Mouse (Mus musculus) MEL (cell line): ENCODE measurements around the gene Cacna1b. TPM values are rescaled to one million over a fixed set of nuclear protein-coding genes. Genes with fewer than 3 reads are reported as not detected.

Experiments
- DNase-seq: peaks from one replicate; pipeline ENCODE4 v3.0.0; 2011; ENCODE audit warnings: low read depth, low spot score
- H3K27ac ChIP-seq: 2 replicates; pipeline ENCODE4 v1.5.1; 2012; ENCODE audit warnings: low read depth, mild to moderate bottlenecking, control low read depth, low read length, moderate library complexity; ENCODE audit not compliant: control insufficient read depth
- H3K27me3 ChIP-seq, 2 experiments: fragments of 150-350 bp in 1 of 2; sonication (generic) in 1 of 2; 2 replicates each; pipeline ENCODE4 v1.6.1; 2012; ENCODE audit warnings: low read length in 2 of 2, mild to moderate bottlenecking in 2 of 2, improper control_type of control experiment in 1 of 2, moderate library complexity in 1 of 2; ENCODE audit not compliant: insufficient read depth in 2 of 2, control insufficient read depth in 1 of 2
- H3K36me3 ChIP-seq, 2 experiments: 2 replicates each; pipeline ENCODE4 v1.6.1; 2012 to 2014; ENCODE audit warnings: low read length in 2 of 2, improper control_type of control experiment in 1 of 2, inconsistent platforms in 1 of 2, mild to moderate bottlenecking in 1 of 2; ENCODE audit not compliant: insufficient read depth in 2 of 2, control insufficient read depth in 1 of 2
- H3K4me1 ChIP-seq, 2 experiments: fragments of 150-350 bp in 1 of 2; sonication (generic) in 1 of 2; 2 replicates each; pipeline ENCODE4 v1.6.1; 2012; ENCODE audit warnings: low read length in 2 of 2, improper control_type of control experiment in 1 of 2, mild to moderate bottlenecking in 1 of 2; ENCODE audit not compliant: insufficient read depth in 2 of 2, control insufficient read depth in 1 of 2
- H3K4me3 ChIP-seq, 2 experiments: fragments of 150-350 bp in 1 of 2; sonication (generic) in 1 of 2; 2 replicates each; pipeline ENCODE4 v1.5.1; 2012; ENCODE audit warnings: low read depth in 2 of 2, low read length in 2 of 2, mild to moderate bottlenecking in 2 of 2, moderate library complexity in 2 of 2, control low read depth in 1 of 2, improper control_type of control experiment in 1 of 2; ENCODE audit not compliant: control insufficient read depth in 1 of 2, insufficient read depth in 1 of 2
- H3K79me2 ChIP-seq: 2 replicates; pipeline ENCODE4 v1.6.1; 2012; ENCODE audit warnings: mild to moderate bottlenecking, low read length, moderate library complexity; ENCODE audit not compliant: control insufficient read depth, poor library complexity, insufficient read depth
- H3K9ac ChIP-seq: 2 replicates; pipeline ENCODE4 v1.6.1; 2012; ENCODE audit warnings: low read depth, mild to moderate bottlenecking, control low read depth, low read length, moderate library complexity; ENCODE audit not compliant: control insufficient read depth, poor library complexity, severe bottlenecking
- H3K9me3 ChIP-seq: fragments of 150-350 bp; sonication (generic); replicated peaks from 2 replicates; pipeline ENCODE4 v1.6.1; 2012; ENCODE audit warnings: mild to moderate bottlenecking, low read length, improper control_type of control experiment, moderate library complexity; ENCODE audit not compliant: insufficient read depth
- E2F4 ChIP-seq: IDR thresholded peaks from 2 replicates; pipeline ENCODE4 v1.6.1; 2011; ENCODE audit warnings: low read depth, low read length, improper control_type of control experiment, borderline replicate concordance
- ELF1 ChIP-seq: IDR thresholded peaks from 2 replicates; pipeline ENCODE4 v1.6.1; 2014; ENCODE audit warnings: low read depth, mild to moderate bottlenecking, inconsistent platforms, low read length, improper control_type of control experiment, moderate library complexity
- EP300 ChIP-seq, 2 experiments: IDR thresholded peaks; 2 replicates each; pipeline ENCODE4 v1.6.1; 2011; ENCODE audit warnings: improper control_type of control experiment in 2 of 2, low read length in 2 of 2, low read depth in 1 of 2, mild to moderate bottlenecking in 1 of 2
- GABPA ChIP-seq: IDR thresholded peaks from 2 replicates; pipeline ENCODE4 v1.6.1; 2012; ENCODE audit warnings: low read depth, mild to moderate bottlenecking, inconsistent platforms, low read length, improper control_type of control experiment, moderate library complexity
- HCFC1 ChIP-seq: IDR thresholded peaks from 2 replicates; pipeline ENCODE4 v1.6.1; 2012; ENCODE audit warnings: low read depth, mild to moderate bottlenecking, inconsistent platforms, low read length, improper control_type of control experiment, moderate library complexity
- JUND ChIP-seq: IDR thresholded peaks from 2 replicates; pipeline ENCODE4 v1.6.1; 2011; ENCODE audit warnings: low read depth, mild to moderate bottlenecking, improper control_type of control experiment, low read length
- MAFK ChIP-seq: IDR thresholded peaks from 2 replicates; pipeline ENCODE4 v1.6.1; 2011; ENCODE audit warnings: low read depth, mild to moderate bottlenecking, low read length, improper control_type of control experiment, borderline replicate concordance
- MAZ ChIP-seq: IDR thresholded peaks from 2 replicates; pipeline ENCODE4 v1.6.1; 2012; ENCODE audit warnings: low read depth, mild to moderate bottlenecking, inconsistent platforms, low read length, improper control_type of control experiment
- MXI1 ChIP-seq: IDR thresholded peaks from 2 replicates; pipeline ENCODE4 v1.6.1; 2011; ENCODE audit warnings: mild to moderate bottlenecking, low read depth, low read length, improper control_type of control experiment
- MYC ChIP-seq: IDR thresholded peaks from 2 replicates; pipeline ENCODE4 v1.6.1; 2011; ENCODE audit warnings: low read depth, mild to moderate bottlenecking, low read length, improper control_type of control experiment, moderate library complexity
- NELFE ChIP-seq: IDR thresholded peaks from 2 replicates; pipeline ENCODE4 v1.6.1; 2011; ENCODE audit warnings: low read depth, low read length, improper control_type of control experiment
- NRF1 ChIP-seq: IDR thresholded peaks from 2 replicates; pipeline ENCODE4 v1.6.1; 2014; ENCODE audit warnings: low read depth, mild to moderate bottlenecking, inconsistent platforms, low read length, improper control_type of control experiment, moderate library complexity; ENCODE audit not compliant: poor library complexity, insufficient read depth, severe bottlenecking
- POLR2AphosphoS2 ChIP-seq: IDR thresholded peaks from 2 replicates; pipeline ENCODE4 v1.6.1; 2011; ENCODE audit warnings: low read length, improper control_type of control experiment
- RAD21 ChIP-seq: IDR thresholded peaks from 2 replicates; pipeline ENCODE4 v1.6.1; 2011; ENCODE audit warnings: mild to moderate bottlenecking, low read depth, low read length, improper control_type of control experiment
- RCOR1 ChIP-seq: IDR thresholded peaks from 2 replicates; pipeline ENCODE4 v1.6.1; 2012; ENCODE audit warnings: low read depth, mild to moderate bottlenecking, inconsistent platforms, low read length, improper control_type of control experiment
- SIN3A ChIP-seq: IDR thresholded peaks from 2 replicates; pipeline ENCODE4 v1.6.1; 2012; ENCODE audit warnings: low read length, improper control_type of control experiment, inconsistent platforms
- TAL1 ChIP-seq: IDR thresholded peaks from 2 replicates; pipeline ENCODE4 v1.6.1; 2012; ENCODE audit warnings: mild to moderate bottlenecking, inconsistent platforms, low read length, moderate library complexity, mixed read lengths
- TBP ChIP-seq: IDR thresholded peaks from 2 replicates; pipeline ENCODE4 v1.8.0; 2011; ENCODE audit warnings: low read depth, low read length, improper control_type of control experiment
- TCF12 ChIP-seq: IDR thresholded peaks from 2 replicates; pipeline ENCODE4 v1.6.1; 2014; ENCODE audit warnings: low read depth, mild to moderate bottlenecking, inconsistent platforms, low read length, improper control_type of control experiment, moderate library complexity
- USF1 ChIP-seq: IDR thresholded peaks from 2 replicates; pipeline ENCODE4 v1.6.1; 2014; ENCODE audit warnings: low read depth, mild to moderate bottlenecking, inconsistent platforms, low read length, improper control_type of control experiment, moderate library complexity
- USF2 ChIP-seq, 2 experiments: IDR thresholded peaks; 2 replicates each; pipeline ENCODE4 v1.6.1; 2011 to 2012; ENCODE audit warnings: improper control_type of control experiment in 2 of 2, low read length in 2 of 2, borderline replicate concordance in 1 of 2, inconsistent platforms in 1 of 2, low read depth in 1 of 2, mild to moderate bottlenecking in 1 of 2; ENCODE audit not compliant: insufficient read depth in 1 of 2
- ZKSCAN1 ChIP-seq: IDR thresholded peaks from 2 replicates; pipeline ENCODE4 v1.6.1; 2012; ENCODE audit warnings: low read depth, mild to moderate bottlenecking, inconsistent platforms, low read length, improper control_type of control experiment, moderate library complexity
- ZMIZ1 ChIP-seq: IDR thresholded peaks from 2 replicates; pipeline ENCODE4 v1.6.1; 2012; ENCODE audit warnings: low read depth, mild to moderate bottlenecking, inconsistent platforms, low read length, improper control_type of control experiment, moderate library complexity
- polyA plus RNA-seq, 2 experiments: library from polyadenylated mRNA; stranded (reverse) in 1 of 2; unstranded in 1 of 2; fragments of >175 nt in 1 of 2; fragments of >200 nt in 1 of 2; gene quantifications; 2 replicates each; pipeline versions ENCODE4 v1.2.1 to v1.2.4; 2012; ENCODE audit warnings: low replicate concordance in 2 of 2, low read depth in 1 of 2; ENCODE audit not compliant: insufficient read length in 2 of 2, insufficient read depth in 1 of 2, missing spikeins in 1 of 2
- total RNA-seq: library from RNA; depleted of rRNA; stranded (reverse); fragments of 300-350 nt; gene quantifications from 2 replicates; pipeline ENCODE4 v1.2.3, GENCODE M21; 2012

Cacna1b gene
- total and polyA plus RNA-seq, 3 experiments = not detected

DNA sequence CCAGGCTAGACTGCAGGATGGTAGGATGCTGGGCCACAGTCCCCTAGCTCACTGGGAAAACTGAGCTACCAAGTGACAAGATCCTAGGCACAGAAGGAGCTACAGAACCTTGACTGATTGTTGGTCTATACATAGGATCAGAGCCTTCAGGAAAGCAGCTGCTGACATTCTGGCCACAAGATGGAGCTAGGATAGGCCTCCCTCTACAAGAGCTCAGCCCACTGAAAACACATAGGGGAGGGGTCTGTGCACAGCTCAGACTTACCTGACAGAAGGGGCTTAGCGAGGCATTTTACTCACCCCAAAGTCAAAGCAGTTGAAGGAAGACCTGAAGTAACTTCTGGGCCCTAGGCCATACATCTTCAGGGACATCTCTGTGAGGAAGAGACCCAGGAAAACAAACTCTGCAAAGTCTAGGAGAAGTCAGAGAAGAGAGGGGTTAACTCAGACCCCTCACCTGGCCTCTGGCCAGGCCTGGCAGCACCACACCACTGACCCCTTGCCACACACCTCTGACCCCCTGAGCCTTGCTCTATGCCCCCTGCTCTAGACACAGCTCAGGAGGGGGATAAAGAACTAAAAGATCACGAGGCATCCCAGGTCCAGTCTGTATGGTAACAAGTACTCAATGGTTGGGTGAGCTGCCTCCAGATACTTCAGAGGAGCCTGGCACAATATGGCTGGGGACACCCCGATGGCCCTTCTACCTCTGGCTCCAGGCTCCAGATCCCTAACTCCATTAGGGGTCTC, 60.6 kb downstream of the Cacna1b start:
- Histone ChIP-seq H3K36me3 (no peaks in the 10 kb centered on the region), H3K9ac (no peak overlapping the region), H3K9me3 (no peaks in the 10 kb centered on the region), H3K27me3 (no peaks in the 10 kb centered on the region), H3K4me3 (no peak overlapping the region), H3K4me1 (no peaks in the 10 kb centered on the region), H3K27ac (no peak overlapping the region), H3K79me2 (no peaks in the 10 kb centered on the region)
- DNase-seq = no peak
- TF ChIP-seq USF2 (IDR thresholded peaks at IDR 0.05; ENCODE audit: borderline replicate concordance in 1 of 2, insufficient read depth in 1 of 2, low read depth in 1 of 2, low read length in 2 of 2) (no peak), HCFC1 (no peak), NELFE (no peak), NRF1 (no peak), EP300 (IDR thresholded peaks at IDR 0.05; ENCODE audit: low read depth in 1 of 2, low read length in 2 of 2) (no peak), TAL1 (no peak), TBP (no peak), RCOR1 (no peak)

DNA sequence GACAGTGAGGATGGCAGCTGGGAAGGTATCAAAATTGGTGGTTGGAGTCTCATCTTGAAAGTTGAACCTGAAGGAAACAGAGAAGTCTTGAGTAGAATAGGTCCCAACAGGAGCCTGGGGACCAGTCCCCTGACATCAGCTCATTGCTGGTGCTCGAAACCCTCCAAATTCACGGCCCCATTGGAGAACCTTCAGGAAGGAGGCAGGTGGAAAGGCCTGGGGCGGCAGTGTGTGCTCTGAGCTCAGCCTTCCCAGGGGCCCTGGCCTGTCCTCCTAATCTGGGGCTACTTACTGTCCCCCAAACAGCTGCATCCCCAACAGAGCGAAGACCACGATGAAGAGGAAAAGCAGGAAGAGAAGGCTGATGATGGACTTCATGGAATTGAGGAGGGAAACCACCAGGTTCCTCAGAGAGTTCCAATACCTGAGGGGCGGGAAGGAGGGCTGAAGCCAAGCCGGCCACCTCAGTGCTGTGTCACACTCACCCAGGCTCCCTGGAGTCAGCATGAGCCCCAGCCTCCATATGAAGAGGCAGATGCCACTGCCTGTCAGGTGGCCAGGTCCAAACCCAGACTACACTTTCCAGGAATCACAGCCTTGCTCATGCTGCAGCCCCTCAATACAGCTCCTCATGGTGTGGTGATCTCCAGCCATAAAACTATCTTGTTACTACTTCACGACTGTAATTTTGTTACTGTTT, 65.5 kb downstream of the Cacna1b start:
- no peak overlapping the region for H3K4me3 ChIP-seq
- no peaks in the 10 kb centered on the region for H3K9me3 ChIP-seq

More for the DNA sequence above, 65.5 kb downstream of the Cacna1b start:
- Histone ChIP-seq H3K27ac (no peak overlapping the region), H3K27me3 (no peaks in the 10 kb centered on the region; a peak in 1 of 4 replicates), H3K36me3 (no peaks in the 10 kb centered on the region), H3K4me1 (no peaks in the 10 kb centered on the region), H3K9ac (no peak overlapping the region), H3K79me2 (no peaks in the 10 kb centered on the region)
- DNase-seq = no peak
- no peak for TF ChIP-seq MAFK
- no peak for TF ChIP-seq ZKSCAN1
- no peak for TF ChIP-seq SIN3A
- no peak for TF ChIP-seq MYC
- no peak for TF ChIP-seq ELF1
- no peak for TF ChIP-seq TBP
- no peak for TF ChIP-seq TCF12
- no peak for TF ChIP-seq POLR2AphosphoS2
- no peak for TF ChIP-seq MAZ
- TF ChIP-seq ZMIZ1 = no peak
- TF ChIP-seq TAL1 = no peak
- TF ChIP-seq E2F4 = no peak
- no peak for TF ChIP-seq RCOR1
- TF ChIP-seq GABPA = no peak
- TF ChIP-seq NELFE = no peak
- no peak for TF ChIP-seq NRF1
- TF ChIP-seq MXI1 = no peak
- TF ChIP-seq RAD21 = no peak
- no peak for TF ChIP-seq USF1
- no peak for TF ChIP-seq JUND
